ENCODE assay signal across 8 mouse cellular contexts in the genomic region with DNA sequence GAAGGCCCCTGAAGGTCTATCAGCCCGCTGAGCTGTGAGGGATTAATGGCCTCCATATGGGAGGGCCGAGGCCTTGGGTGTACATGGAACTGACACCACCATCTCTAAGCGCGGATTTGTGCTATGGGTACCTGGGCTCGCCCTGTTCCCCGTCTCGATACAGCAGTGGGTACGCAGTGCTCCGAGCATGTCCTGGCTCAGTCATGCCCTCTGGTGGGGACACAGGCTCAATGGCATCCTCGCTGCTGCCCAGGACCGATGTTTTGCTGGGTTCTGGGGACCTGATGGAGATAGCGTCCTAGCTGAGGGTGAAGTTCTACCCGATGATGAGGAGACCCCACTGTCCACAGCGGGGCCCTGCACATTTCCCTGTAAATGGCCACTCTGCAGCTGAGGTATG. TPM values are rescaled to one million over a fixed set of nuclear protein-coding genes. Genes with fewer than 3 reads are reported as not detected.
DNase-seq lines count a peak whose midpoint lies in the region; ATAC-seq and TF ChIP-seq lines count a peak whose summit lies in the region.

No protein-coding gene starts in this region.

- no peaks in the 10 kb centered on the region for H3K27me3 ChIP-seq in midbrain, embryonic 10.5 days (ENCODE audit: low read depth, poor library complexity, severe bottlenecking)
- H3K27me3 ChIP-seq in midbrain, embryonic 11.5 days (ENCODE audit: control insufficient read depth, insufficient read depth, low read length), result no peaks in the 10 kb centered on the region
- no peaks in the 10 kb centered on the region for H3K27me3 ChIP-seq in neural tube, embryonic 15.5 days (replicated peaks)

- ATAC-seq in midbrain, embryonic 11.5 days (ENCODE audit: low FRiP score), result no peak
- no peak for ATAC-seq in neural tube, embryonic 15.5 days (ENCODE audit: low FRiP score)

- no peak overlapping the region for H3K4me2 ChIP-seq in midbrain, embryonic 11.5 days
- H3K4me2 ChIP-seq in neural tube, embryonic 15.5 days, result no peak overlapping the region

- no peaks in the 10 kb centered on the region for H3K9me3 ChIP-seq in midbrain, embryonic 10.5 days (replicated peaks)
- no peaks in the 10 kb centered on the region for H3K9me3 ChIP-seq in midbrain, embryonic 11.5 days (ENCODE audit: control insufficient read depth, low read length)
- no peaks in the 10 kb centered on the region for H3K9me3 ChIP-seq in neural tube, embryonic 15.5 days (replicated peaks)

- peak; percentile 11; the same call in 1 of the 2 replicates for TF ChIP-seq CTCF in bone marrow macrophage, adult 2 months (IDR thresholded peaks at IDR 0.05; ENCODE audit: low read depth, low read length)
- peak; percentile 61 for TF ChIP-seq CTCF in olfactory bulb, adult 2 months (IDR thresholded peaks at IDR 0.05; ENCODE audit: insufficient read depth, low read depth, low read length)

- DNase-seq in heart, postnatal 4 days, result peak; percentile 47
- DNase-seq in heart, adult 9 months (ENCODE audit: low spot score in 2 of 2), result no peak
- peak; percentile 51 for DNase-seq in midbrain, embryonic 10.5 days (ENCODE audit: low spot score)
- no peak for DNase-seq in midbrain, embryonic 11.5 days (ENCODE audit: low spot score, missing footprints)
- DNase-seq in spleen, postnatal 36 days (ENCODE audit: low spot score in 2 of 2), result no peak

- H3K36me3 ChIP-seq in midbrain, embryonic 10.5 days, result peaks cover 99% of the 10 kb centered on the region
- peaks cover 36% of the 10 kb centered on the region for H3K36me3 ChIP-seq in midbrain, embryonic 11.5 days (ENCODE audit: control insufficient read depth, insufficient read depth, low read length)
- peaks cover 79% of the 10 kb centered on the region for H3K36me3 ChIP-seq in neural tube, embryonic 15.5 days

- TF ChIP-seq POLR2A in bone marrow macrophage, adult 2 months (IDR thresholded peaks at IDR 0.05; ENCODE audit: borderline replicate concordance, low read depth, low read length), result no peak
- no peak for TF ChIP-seq POLR2A in olfactory bulb, adult 2 months (IDR thresholded peaks at IDR 0.05; ENCODE audit: insufficient read depth, low read depth, low read length)

- H3K27ac ChIP-seq in midbrain, embryonic 10.5 days (replicated peaks), result no peak overlapping the region
- H3K27ac ChIP-seq in midbrain, embryonic 11.5 days (ENCODE audit: low read depth, low read length), result no peak overlapping the region
- H3K27ac ChIP-seq in bone marrow macrophage, adult 2 months (ENCODE audit: insufficient read depth, low read depth, low read length), result no peak overlapping the region
- H3K27ac ChIP-seq in olfactory bulb, adult 2 months (ENCODE audit: insufficient read depth, low read depth, low read length), result 0 out of 2 replicates have a peak overlapping the region, but pooled peaks have one; percentile 30
- no peak overlapping the region for H3K27ac ChIP-seq in neural tube, embryonic 15.5 days (replicated peaks)

- H3K4me3 ChIP-seq in midbrain, embryonic 10.5 days, result no peak overlapping the region
- no peak overlapping the region for H3K4me3 ChIP-seq in midbrain, embryonic 11.5 days (ENCODE audit: low read depth, low read length)
- no peak overlapping the region for H3K4me3 ChIP-seq in bone marrow macrophage, adult 2 months (ENCODE audit: insufficient read depth, low read length)
- H3K4me3 ChIP-seq in olfactory bulb, adult 2 months (ENCODE audit: insufficient read depth, low read depth, low read length), result no peak overlapping the region
- no peak overlapping the region for H3K4me3 ChIP-seq in neural tube, embryonic 15.5 days (replicated peaks)

- H3K4me1 ChIP-seq in midbrain, embryonic 10.5 days, result no peaks in the 10 kb centered on the region
- no peaks in the 10 kb centered on the region for H3K4me1 ChIP-seq in midbrain, embryonic 11.5 days (ENCODE audit: control insufficient read depth, insufficient read depth, low read length)
- no peaks in the 10 kb centered on the region for H3K4me1 ChIP-seq in bone marrow macrophage, adult 2 months (ENCODE audit: control insufficient read depth, insufficient read depth, low read length)
- peaks cover 37% of the 10 kb centered on the region for H3K4me1 ChIP-seq in olfactory bulb, adult 2 months (ENCODE audit: control insufficient read depth, insufficient read depth, low read length)
- H3K4me1 ChIP-seq in neural tube, embryonic 15.5 days, result peaks cover 5% of the 10 kb centered on the region; the same call in 1 of the 2 replicates

- no peak overlapping the region for H3K9ac ChIP-seq in midbrain, embryonic 11.5 days (ENCODE audit: low read length)
- H3K9ac ChIP-seq in neural tube, embryonic 15.5 days (replicated peaks), result no peak overlapping the region

- WGBS in midbrain, embryonic 10.5 days, result 88% methylated on average over 14 of the region's 14 CpGs
- 81% methylated on average over 14 of the region's 14 CpGs for WGBS in midbrain, embryonic 11.5 days
- WGBS in olfactory bulb, adult 2 months, result 53% methylated on average over 14 of the region's 14 CpGs
- WGBS in neural tube, embryonic 15.5 days, result 79% methylated on average over 14 of the region's 14 CpGs

RNA-seq across cellular contexts. Expression of a gene that starts 21.0 kb away (rescaled TPM):
- total RNA-seq in heart, postnatal 4 days (2021), result 1 to 10 TPM; 1.2 to 1.3 TPM
- 6.8 TPM in 2 replicates for polyA plus RNA-seq in midbrain, embryonic 10.5 days (2016; fragmentation: Nextera tagmentation; extraction: Ambion mirVana)
- polyA plus RNA-seq in midbrain, embryonic 11.5 days (2014; fragmentation: Nextera tagmentation; extraction: Ambion mirVana), result 4.0 and 4.4 TPM in 2 replicates
- not detected in 2 replicates for polyA plus RNA-seq in bone marrow macrophage, adult 2 months (2012; ENCODE audit: insufficient read depth, insufficient read length, missing spikeins)
- not detected in 2 replicates for polyA plus RNA-seq in olfactory bulb, adult 2 months (2012; ENCODE audit: insufficient read depth, insufficient read length, low replicate concordance, missing spikeins)
- polyA plus RNA-seq in neural tube, embryonic 15.5 days (2015; fragmentation: Nextera tagmentation; extraction: Ambion mirVana), result 6.7 and 7.7 TPM in 2 replicates

Comparison
In these comparisons a context has a peak if more than half of its experiments do, and no peak if none do; other contexts are left out.
1. DNase-seq: peak in heart, postnatal 4 days (single experiment) and midbrain, embryonic 10.5 days (single experiment); none in heart, adult 9 months (0 of 2), midbrain, embryonic 11.5 days (single experiment) and spleen, postnatal 36 days (0 of 2).